Mouse (Mus musculus): ENCODE results near the gene Optn. TPM values are rescaled to one million over a fixed set of nuclear protein-coding genes. Genes with fewer than 3 reads are reported as not detected.
A peak's percentile ranks its signal among the peaks of the same experiment; 100 is the strongest.

The Optn gene
- polyA plus RNA-seq, 1 experiment from 2014 or later: 17.4 TPM

- Histone ChIP-seq H3K4me3 (replicated peaks) (no peak overlapping the region), H3K36me3 (replicated peaks) (peaks cover 69% of the 10 kb centered on the region), H3K27ac (replicated peaks) (no peak overlapping the region), H3K27me3 (no peaks in the 10 kb centered on the region), H3K4me1 (replicated peaks) (peaks cover 50% of the 10 kb centered on the region), H3K9me3 (replicated peaks) (no peaks in the 10 kb centered on the region), H3K4me2 (no peak overlapping the region), H3K9ac (no peak overlapping the region)
- no peak for ATAC-seq (ENCODE audit: insufficient read depth)
- 37% methylated on average over 12 of the region's 12 CpGs for WGBS (ENCODE audit: insufficient replicate concordance)
These were observed 23.3 kb downstream of the Optn start for GRCm38 (mm10) chr2:5040281-5041161.

- H3K4me3 ChIP-seq (replicated peaks): no peak overlapping the region
- H3K27me3 ChIP-seq: no peaks in the 10 kb centered on the region
- H3K36me3 ChIP-seq (replicated peaks): peaks cover 70% of the 10 kb centered on the region
- WGBS (ENCODE audit: insufficient replicate concordance): 76% methylated on average over 13 of the region's 13 CpGs
- no peaks in the 10 kb centered on the region for H3K9me3 ChIP-seq (replicated peaks)
- no peak for ATAC-seq (ENCODE audit: insufficient read depth)
- no peak overlapping the region; the same call in 1 of the 2 replicates for H3K27ac ChIP-seq (replicated peaks)
- H3K9ac ChIP-seq: no peak overlapping the region
- H3K4me1 ChIP-seq (replicated peaks): peaks cover 41% of the 10 kb centered on the region
- no peak overlapping the region for H3K4me2 ChIP-seq
These were observed 24.3 kb downstream of the Optn start for GRCm38 (mm10) chr2:5039350-5040170.

GRCm38 (mm10) chr2:5038320-5038719 lies 25.5 kb downstream of the Optn start:
- Histone ChIP-seq H3K9ac (no peak overlapping the region), H3K27ac (replicated peaks) (no peak overlapping the region), H3K4me3 (replicated peaks) (no peak overlapping the region), H3K9me3 (replicated peaks) (no peaks in the 10 kb centered on the region), H3K4me2 (no peak overlapping the region), H3K4me1 (replicated peaks) (peaks cover 41% of the 10 kb centered on the region), H3K27me3 (no peaks in the 10 kb centered on the region), H3K36me3 (replicated peaks) (peaks cover 75% of the 10 kb centered on the region)
- ATAC-seq (ENCODE audit: insufficient read depth): no peak
- 79% methylated on average over 5 of the region's 5 CpGs for WGBS (ENCODE audit: insufficient replicate concordance)

- 80% methylated on average over 3 of the region's 3 CpGs for WGBS (ENCODE audit: insufficient replicate concordance)
- ATAC-seq (ENCODE audit: insufficient read depth): no peak
- Histone ChIP-seq H3K27me3 (no peaks in the 10 kb centered on the region), H3K36me3 (replicated peaks) (peaks cover 78% of the 10 kb centered on the region), H3K9ac (no peak overlapping the region), H3K9me3 (replicated peaks) (no peaks in the 10 kb centered on the region), H3K4me2 (no peak overlapping the region), H3K4me1 (replicated peaks) (peaks cover 35% of the 10 kb centered on the region), H3K27ac (replicated peaks) (no peak overlapping the region), H3K4me3 (replicated peaks) (no peak overlapping the region)
These were observed 26.5 kb downstream of the Optn start for GRCm38 (mm10) chr2:5037390-5037789.

- WGBS (ENCODE audit: insufficient replicate concordance): 81% methylated on average over 10 of the region's 10 CpGs
- no peaks in the 10 kb centered on the region for H3K27me3 ChIP-seq
- H3K9me3 ChIP-seq (replicated peaks): no peaks in the 10 kb centered on the region
- no peak overlapping the region for H3K9ac ChIP-seq
- peaks cover 79% of the 10 kb centered on the region for H3K36me3 ChIP-seq (replicated peaks)
- ATAC-seq (ENCODE audit: insufficient read depth): no peak
- no peak overlapping the region for H3K27ac ChIP-seq (replicated peaks)
- H3K4me2 ChIP-seq: no peak overlapping the region
- peaks cover 26% of the 10 kb centered on the region for H3K4me1 ChIP-seq (replicated peaks)
- H3K4me3 ChIP-seq (replicated peaks): no peak overlapping the region
These were observed 27.3 kb downstream of the Optn start for GRCm38 (mm10) chr2:5036411-5037076.

- peaks cover 16% of the 10 kb centered on the region for H3K4me1 ChIP-seq (replicated peaks)
- peaks cover 86% of the 10 kb centered on the region for H3K36me3 ChIP-seq (replicated peaks)
- H3K9me3 ChIP-seq (replicated peaks): no peaks in the 10 kb centered on the region
- ATAC-seq (ENCODE audit: insufficient read depth): no peak
- H3K27me3 ChIP-seq: no peaks in the 10 kb centered on the region
- H3K27ac ChIP-seq (replicated peaks): no peak overlapping the region; the same call in 1 of the 2 replicates
- WGBS (ENCODE audit: insufficient replicate concordance): 76% methylated on average over 9 of the region's 9 CpGs
- H3K9ac ChIP-seq: no peak overlapping the region
- H3K4me3 ChIP-seq (replicated peaks): no peak overlapping the region
- no peak overlapping the region for H3K4me2 ChIP-seq
These were observed 28.6 kb downstream of the Optn start for GRCm38 (mm10) chr2:5035241-5035640.

- H3K4me1 ChIP-seq (replicated peaks): peaks cover 16% of the 10 kb centered on the region
- WGBS (ENCODE audit: insufficient replicate concordance): 70% methylated on average over 8 of the region's 8 CpGs
- H3K4me3 ChIP-seq (replicated peaks): no peak overlapping the region
- ATAC-seq (ENCODE audit: insufficient read depth): no peak
- peaks cover 86% of the 10 kb centered on the region for H3K36me3 ChIP-seq (replicated peaks)
- no peaks in the 10 kb centered on the region for H3K9me3 ChIP-seq (replicated peaks)
- H3K9ac ChIP-seq: no peak overlapping the region
- H3K27ac ChIP-seq (replicated peaks): no peak overlapping the region
- H3K27me3 ChIP-seq: no peaks in the 10 kb centered on the region
- no peak overlapping the region for H3K4me2 ChIP-seq
These were observed 29.1 kb downstream of the Optn start for GRCm38 (mm10) chr2:5034801-5035200.

- no peak overlapping the region for H3K4me2 ChIP-seq
- ATAC-seq (ENCODE audit: insufficient read depth): peak; percentile 62
- peak overlapping the region; percentile 51; the same call in 1 of the 2 replicates for H3K27ac ChIP-seq (replicated peaks)
- no peaks in the 10 kb centered on the region for H3K9me3 ChIP-seq (replicated peaks)
- peaks cover 16% of the 10 kb centered on the region for H3K4me1 ChIP-seq (replicated peaks)
- no peaks in the 10 kb centered on the region for H3K27me3 ChIP-seq
- no peak overlapping the region for H3K9ac ChIP-seq
- H3K4me3 ChIP-seq (replicated peaks): no peak overlapping the region
- H3K36me3 ChIP-seq (replicated peaks): peaks cover 83% of the 10 kb centered on the region
- WGBS (ENCODE audit: insufficient replicate concordance): 48% methylated on average over 14 of the region's 15 CpGs
These were observed 30.1 kb downstream of the Optn start for GRCm38 (mm10) chr2:5033546-5034420.

- Histone ChIP-seq H3K27me3 (no peaks in the 10 kb centered on the region), H3K27ac (replicated peaks) (no peak overlapping the region), H3K4me3 (replicated peaks) (no peak overlapping the region), H3K36me3 (replicated peaks) (peaks cover 83% of the 10 kb centered on the region), H3K4me2 (no peak overlapping the region), H3K9me3 (replicated peaks) (no peaks in the 10 kb centered on the region), H3K9ac (no peak overlapping the region), H3K4me1 (replicated peaks) (peaks cover 16% of the 10 kb centered on the region)
- no peak for ATAC-seq (ENCODE audit: insufficient read depth)
- WGBS (ENCODE audit: insufficient replicate concordance): 76% methylated on average over 5 of the region's 5 CpGs
These were observed 31.2 kb downstream of the Optn start for GRCm38 (mm10) chr2:5032665-5033064.

GRCm38 (mm10) chr2:5031215-5031614 lies 32.6 kb downstream of the Optn start:
- Histone ChIP-seq H3K36me3 (replicated peaks) (peaks cover 82% of the 10 kb centered on the region), H3K4me3 (replicated peaks) (no peak overlapping the region), H3K9ac (no peak overlapping the region), H3K4me2 (no peak overlapping the region), H3K4me1 (replicated peaks) (peaks cover 16% of the 10 kb centered on the region), H3K27ac (replicated peaks) (no peak overlapping the region), H3K9me3 (replicated peaks) (no peaks in the 10 kb centered on the region), H3K27me3 (no peaks in the 10 kb centered on the region)
- no peak for ATAC-seq (ENCODE audit: insufficient read depth)
- 66% methylated on average over 7 of the region's 7 CpGs for WGBS (ENCODE audit: insufficient replicate concordance)
